Mouse (Mus musculus) thymus, adult 18-20 months (tissue): ENCODE data around the gene Spop.
A peak's percentile ranks its signal among the peaks of the same experiment; 100 is the strongest.
"Not testable (repeated sequence)": the region's sequence is repeated elsewhere in the genome, so short reads cannot be mapped to it uniquely, and the experiment has no call there.

Source experiments
- DNase-seq, 2 experiments: peaks; one replicate each; pipeline ENCODE4 v3.0.0; 2022; ENCODE audit warnings: mixed read lengths in 2 of 2

The Spop gene

DNA sequence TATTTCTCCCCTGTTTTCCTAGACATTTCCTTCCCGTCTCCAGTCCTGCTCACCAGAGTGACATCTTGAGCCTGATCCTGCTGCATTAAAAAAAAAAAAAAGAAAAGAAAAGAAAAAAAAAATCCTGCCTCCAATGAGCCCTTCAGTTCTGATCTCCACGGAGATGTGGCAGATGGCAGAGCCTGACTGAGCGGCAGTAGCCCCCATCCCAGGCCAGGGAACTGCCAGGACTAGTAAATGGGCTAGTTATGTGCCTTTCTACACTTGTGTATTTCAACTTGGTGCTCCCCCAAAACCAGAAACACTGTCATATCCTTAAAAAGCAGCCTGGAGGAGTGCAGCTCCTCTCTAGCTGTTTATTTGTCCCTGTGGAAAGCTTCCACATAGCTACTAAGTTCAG is 87.0 kb downstream of the Spop start:
- no peak for DNase-seq

DNA sequence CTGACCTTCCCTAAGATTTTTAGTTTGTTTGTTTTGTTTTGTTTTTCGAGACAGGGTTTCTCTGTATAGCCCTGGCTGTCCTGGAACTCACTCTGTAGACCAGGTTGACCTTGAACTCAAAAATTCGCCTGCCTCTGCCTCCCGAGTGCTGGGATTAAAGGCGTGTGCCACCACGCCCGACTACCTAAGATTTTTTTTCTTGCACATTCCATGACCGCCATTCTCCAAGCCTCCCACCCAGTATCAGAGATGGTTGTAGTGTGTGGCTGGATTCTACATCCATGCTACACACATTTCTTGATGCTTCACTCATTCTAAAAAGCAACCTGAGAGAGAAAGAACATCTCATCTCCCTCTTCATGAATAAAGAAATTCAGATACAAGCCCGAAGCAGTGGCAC is 87.9 kb downstream of the Spop start:
- not testable (repeated sequence) for DNase-seq

DNA sequence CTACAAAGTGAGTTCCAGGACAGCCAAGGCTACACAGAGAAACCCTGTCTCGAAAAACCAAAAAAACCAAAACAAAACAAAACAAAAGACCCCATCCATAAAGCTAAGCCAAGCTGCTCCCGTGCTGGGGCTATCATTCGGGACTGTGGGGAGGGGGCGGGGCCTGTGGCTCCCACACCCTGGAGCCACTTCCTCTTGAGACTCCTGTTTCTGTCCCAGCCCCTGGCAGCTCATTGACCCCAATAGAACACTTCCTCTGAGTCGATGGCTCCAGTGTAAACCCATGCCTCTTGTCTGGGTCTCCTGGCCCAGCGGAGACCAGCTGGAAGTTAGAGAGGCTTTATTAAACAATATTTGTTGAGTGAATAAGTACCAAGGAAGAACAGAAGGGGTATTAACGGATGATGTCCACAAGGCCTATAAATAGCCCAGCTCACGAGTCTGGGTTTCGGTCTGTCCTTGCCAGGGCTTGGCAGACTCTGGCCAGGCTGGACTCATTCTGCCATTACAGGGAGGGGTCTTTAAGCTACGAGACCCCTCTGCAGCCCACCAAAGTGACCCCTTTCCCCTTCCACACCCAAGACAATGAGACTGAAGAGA is 89.8 kb downstream of the Spop start:
- DNase-seq = no peak

DNA sequence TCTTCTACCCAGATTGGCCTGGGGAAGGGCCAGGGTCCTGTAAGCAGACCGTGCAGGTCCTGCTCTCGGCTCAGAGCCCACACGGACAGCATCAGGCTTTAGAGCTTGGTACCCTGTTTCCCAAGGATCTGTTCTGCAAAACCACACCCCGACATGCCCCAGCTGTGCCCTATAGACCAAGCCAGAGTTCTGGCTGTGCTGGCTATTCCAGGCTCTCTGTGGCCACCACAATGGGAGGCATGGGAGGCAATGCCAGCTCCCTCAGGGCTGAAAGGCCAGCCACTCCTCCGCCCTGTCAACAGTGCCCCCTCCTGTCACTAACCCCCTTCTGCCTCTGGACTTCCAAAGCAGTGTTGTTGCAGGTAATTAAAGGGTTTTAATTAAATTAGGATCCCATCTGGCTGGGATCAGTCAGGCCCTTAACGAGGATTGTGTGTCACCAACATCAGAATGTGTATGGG is 90.4 kb downstream of the Spop start:
- DNase-seq = no peak

DNA sequence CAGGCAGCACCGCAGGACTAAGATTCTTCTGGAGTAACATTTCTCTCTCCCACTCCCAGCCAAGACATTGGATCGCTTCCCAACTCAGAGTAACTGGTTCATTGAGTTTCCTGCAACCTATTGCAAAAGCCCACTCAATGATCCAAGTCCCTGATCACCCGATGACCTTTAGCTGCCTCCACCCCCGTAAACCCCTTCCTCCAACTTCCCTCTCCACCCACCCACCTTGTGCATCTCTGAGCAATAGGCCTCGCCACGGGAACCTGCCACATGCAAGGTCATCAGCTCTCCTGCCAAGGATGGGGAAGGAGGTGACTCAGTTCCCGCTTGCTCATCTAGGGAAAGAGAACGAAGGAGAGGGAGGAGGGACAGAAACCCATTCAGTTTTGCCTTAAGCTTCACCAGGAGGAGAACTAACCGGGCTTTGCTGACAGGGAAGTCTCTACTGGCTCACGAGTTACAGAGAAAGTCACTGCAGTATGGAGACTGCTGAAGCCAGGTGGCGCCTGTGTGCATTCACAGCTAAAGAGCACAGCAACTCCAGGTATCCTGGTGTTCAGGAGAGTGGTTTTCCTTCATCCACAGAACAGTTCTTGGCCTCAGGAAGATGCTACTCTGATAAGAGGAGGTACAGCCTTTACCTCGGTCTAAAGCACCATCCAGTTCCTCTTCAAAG is 93.3 kb downstream of the Spop start:
- no peak for DNase-seq

DNA sequence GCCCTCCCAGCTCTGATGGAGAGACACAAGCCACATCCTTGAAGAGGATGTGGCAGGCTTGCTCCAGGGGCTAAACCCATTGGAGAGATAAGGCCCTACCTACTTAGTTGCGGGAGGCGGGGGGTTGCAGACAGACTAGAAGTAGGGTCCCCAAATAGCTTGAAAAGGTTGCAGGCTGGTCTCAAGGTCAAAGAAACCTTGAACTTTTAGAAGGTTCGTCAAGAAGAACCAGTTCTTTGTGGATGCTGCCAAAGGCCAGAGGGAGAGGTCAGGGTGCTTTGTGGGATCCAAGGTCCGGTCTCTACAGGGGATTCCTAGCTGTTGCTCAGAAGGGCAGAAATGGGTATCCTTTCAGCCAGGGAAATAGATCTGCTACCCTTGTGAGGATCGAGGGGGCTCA is 93.9 kb downstream of the Spop start:
- DNase-seq = no peak

DNA sequence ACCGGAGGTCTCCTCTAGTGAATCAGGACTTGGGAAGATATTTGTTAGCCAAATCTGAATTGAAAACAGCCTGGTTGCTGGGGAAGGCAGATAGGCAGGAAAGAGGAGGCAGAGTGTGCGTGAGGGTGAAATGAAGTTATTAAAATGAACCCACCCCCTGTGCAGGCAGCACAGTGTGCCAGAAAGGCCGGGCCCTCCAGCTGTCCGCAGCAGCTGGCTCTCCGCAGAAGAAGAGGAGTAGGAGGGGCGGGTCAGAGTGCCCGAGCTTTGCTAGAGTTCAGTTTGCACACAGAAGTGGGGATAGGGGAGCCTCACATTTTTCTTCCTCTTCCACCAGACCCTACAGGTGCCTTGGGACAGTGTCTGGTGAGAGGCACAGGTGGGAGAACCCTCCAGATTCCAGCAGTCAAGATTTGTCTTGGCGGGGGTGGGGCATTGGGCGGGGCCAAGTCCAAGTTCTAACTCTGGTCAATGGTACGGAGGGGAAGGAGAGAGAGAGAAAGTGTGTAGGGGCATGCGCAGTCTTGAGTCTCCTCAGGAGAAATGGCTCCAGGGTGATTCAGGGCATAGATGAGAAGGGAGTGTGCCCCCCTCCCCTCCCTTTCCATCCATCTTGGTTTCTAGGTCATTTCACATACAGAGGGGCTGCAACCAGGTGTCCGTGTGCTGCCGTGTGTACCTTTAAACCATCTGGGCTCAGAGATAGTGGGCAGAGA is 94.5 kb downstream of the Spop start:
- DNase-seq = no peak

DNA sequence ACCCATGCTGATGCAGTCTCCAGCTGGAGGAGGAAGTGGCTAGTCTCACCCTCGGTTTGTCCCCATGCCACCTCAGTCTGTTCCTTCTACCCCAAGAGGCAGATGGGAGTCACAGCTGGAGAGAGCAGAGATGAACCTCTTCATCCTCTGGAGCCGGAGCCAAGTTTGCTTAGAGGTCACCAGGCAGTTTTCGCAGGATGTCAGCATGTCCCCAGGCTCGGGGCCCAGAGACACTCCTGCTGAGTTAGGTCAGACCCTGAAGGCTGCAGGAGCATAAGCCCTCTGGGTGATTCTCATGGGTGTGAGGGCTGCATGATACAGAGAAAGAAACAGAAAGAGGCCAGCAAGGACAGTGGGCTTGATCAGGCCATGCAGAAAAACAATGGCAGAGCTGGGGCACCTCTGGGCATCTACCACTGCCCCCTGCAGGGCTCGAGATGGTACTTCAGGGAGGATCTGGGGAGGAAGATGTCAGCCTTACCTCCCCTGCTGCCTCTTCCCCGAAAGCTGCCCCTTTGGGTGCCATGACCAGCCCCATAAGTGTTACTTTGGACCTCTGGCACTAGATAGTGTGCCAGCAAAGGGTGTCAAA is 95.3 kb downstream of the Spop start:
- no peak for DNase-seq

DNA sequence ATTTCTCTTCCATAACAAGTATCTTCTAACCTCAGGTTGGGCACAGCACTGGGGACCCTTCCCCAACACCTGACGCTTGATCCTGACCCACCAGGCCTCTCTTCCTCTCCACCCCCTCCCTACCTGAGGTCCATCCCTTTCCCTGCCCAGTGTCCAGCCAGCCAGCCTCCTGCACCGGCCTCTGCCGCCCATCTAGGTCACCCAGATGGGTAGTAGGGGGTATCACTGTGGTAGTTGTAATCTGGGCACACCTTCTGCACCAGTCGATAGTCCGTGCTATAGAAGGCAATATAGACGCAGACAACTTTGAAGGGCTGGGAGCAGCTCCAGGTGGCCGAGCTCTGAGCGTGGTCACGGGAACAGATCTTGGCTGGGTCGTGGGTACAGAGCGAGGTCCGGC is 96.8 kb downstream of the Spop start:
- DNase-seq = no peak

DNA sequence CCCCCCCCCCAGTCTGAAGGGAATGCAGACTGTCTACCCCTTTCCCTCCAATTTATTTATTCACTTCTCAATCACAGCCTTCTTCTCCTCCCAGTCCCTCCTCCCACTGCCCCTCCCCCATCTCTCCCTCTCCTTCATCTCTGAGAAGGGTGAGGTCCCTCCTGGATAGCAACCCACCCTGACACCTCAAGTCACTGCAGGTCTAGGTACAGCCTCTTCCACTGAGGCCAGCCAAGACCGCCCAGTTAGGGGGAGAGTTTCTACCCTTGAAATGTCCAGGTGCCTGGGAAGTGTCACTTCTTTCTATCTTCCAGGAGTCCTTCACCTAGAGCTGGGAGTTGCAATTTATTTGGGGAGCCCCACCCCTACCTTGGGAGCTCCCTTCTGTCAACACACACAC is 98.0 kb downstream of the Spop start:
- no peak for DNase-seq

DNA sequence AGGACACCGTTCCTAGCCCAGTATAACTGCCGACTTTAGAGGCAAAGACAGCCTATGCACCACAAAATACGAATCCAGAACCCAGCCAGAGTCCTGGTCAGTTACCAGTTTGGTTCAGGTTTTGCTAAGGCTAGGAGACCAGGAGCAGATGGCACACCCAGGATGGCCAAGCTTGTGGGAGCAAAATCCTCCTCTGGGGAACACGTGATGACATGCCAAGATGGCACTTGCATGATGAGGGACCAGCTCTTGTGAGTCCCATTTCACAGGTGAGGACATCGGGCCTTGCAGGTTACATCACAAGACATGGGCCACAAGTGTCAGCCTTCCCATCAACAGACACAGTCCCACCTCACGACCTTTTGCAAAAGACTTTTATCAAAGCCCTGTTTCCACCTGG is 98.5 kb downstream of the Spop start:
- DNase-seq = no peak

DNA sequence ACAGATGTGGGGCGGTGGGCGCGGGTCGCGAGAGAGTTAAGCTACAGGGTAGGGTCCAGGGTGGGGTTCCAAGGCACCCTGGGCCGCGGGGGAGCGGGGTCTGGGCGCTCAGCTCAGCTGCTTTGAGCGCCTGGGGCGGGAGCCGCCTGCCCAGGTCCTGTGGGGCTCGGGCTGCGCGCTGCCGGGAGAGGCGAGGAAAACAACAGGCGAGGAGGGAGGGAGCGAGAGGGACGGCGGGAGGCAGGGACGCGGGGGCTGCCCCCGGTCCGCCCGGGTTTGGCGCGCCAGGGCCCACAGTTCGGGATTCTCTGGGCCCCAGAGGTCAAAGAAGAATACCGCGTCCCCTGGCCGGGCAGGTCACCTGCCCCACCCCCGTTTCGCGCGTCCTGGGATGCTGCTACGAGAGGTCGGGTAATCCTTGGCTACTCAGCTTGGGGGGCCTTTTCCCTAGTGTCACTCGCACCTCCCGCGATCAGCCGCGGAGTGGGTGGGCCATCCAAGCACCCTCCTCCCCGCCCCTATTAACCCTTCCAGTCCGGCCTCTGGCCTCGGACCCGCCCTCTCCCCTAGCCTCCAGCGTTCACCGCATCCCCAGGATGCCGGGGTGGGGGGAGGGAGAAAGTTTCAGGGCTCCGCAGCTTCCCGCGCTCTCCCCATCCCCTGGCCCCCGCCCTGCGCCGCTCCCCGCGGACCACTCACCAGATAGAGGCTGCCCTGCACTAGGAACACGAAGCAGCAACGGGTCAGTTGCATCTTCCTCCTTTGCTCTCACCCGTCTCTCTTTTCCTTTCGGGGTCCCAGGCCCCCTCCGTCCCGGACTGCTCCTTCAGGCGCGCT is 99.8 kb downstream of the Spop start:
- DNase-seq = no peak

DNA sequence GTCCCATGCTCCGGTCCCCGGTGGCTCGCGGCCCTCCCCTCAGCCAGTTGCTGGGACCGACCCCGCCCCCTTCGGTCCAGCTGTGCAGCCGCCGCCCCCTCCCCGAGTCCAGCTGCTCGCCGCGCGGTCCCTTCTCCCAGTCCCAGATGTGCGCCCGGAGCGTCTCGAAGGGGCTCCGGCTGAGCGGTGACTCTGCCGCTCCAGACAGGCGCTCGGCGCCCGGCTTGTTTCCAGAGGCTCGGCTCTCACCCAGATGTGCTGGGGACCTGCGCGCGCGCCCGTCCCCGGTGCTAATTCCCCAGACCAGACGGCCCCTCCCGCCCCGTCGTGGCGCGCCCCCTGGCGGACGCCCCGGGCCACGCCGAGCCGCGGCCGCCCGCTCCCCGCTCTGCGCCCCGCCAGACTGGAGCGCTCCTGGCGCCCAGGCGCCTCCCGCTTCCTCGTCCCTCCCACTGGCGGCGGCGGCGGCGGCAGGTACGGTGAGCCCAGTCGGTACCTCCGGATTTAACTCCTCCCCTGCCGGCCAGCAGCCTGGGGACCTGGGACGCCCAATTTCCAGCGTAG is 100.5 kb downstream of the Spop start, which contains the start of gene Nxph3:
TSS of gene Nxph3 (minus strand) at position 273 of the 564 bp plus-strand sequence.
- DNase-seq = peak; percentile 24

DNA sequence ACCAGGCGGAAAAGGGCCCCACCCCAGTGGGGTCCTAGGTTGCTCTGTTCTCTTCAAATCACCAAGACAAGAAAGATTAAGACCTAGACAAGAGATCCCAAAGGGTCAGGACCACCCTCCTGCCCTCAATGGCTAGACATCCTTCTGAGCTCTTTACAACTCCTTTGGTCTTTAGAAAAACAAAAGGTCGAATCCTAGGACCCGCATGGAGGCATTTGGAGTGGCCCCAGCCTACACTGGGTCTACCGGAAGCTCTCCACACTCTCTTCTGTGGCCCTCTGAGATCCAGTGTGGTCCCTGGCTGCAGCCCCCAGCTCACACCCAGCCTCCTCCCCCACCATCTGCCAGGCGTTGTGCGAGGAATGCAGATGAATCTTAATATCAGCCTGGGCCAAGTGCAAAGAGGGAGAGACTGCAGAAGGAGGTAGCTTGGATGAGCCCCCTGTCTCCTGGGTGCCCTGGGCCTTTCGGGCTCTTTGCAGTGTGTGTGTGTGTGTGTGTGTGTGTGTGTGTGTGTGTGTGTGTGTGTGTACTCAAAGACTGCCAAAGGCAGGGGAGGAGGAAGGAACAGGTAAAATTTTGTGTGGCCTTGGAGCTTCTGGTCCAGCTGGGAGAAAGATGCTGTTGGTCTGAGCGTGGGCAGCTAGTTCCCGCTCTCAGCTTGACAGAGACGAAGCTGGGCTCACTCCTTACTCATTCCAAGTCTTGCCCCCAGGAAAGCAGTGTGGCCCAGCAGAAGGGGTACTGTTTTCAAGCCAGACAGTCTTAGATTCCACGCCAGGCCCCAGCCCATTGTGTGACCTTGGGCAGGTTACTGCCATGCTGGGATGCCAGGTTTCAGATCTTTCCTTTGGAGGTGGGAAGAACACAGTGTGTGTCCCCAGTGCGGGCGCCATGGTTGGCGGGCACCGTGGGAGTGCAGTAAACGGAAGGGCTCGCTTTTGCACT is 101.8 kb downstream of the Spop start:
- DNase-seq = no peak

DNA sequence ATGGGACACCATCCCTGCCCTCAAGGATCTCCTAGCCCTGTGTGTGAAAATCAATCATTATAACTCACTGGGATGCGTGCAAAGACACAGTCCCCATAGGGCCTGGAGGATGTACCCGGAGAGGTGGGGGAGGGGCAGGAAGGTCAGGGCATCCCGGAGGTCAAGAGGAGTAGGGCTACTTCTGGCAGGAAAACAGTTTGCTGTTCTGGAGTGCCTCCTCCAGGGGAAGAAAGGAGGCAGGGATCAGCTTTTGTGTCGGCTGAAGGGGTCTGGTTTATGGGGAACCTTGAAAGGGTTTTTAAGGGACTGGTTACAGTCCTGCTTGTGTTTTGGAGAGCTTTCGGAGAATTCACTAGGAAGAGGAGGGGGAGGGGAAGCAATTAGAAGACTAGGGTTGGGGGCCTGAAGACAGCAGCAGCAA is 102.6 kb downstream of the Spop start:
- DNase-seq = no peak

DNA sequence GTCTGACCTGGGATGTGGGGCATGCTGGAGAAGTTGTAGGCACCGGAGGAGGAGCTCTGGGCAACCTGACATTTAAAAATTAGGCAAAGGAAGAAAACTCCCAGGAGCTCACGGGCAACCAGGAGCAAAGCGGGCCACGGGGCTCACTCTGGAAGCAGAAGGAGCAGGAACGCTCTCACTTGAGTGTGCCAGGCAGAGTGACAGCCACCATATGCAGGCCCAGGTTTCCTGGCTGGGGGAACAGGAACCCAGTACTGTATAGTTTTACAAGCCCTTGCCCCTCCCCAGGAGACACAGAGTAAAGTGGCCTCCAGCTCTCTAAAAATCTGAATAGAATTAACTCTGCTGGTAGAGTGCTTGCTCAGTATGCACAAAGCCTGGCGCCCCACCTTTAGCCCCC is 103.3 kb downstream of the Spop start:
- DNase-seq = no peak

DNA sequence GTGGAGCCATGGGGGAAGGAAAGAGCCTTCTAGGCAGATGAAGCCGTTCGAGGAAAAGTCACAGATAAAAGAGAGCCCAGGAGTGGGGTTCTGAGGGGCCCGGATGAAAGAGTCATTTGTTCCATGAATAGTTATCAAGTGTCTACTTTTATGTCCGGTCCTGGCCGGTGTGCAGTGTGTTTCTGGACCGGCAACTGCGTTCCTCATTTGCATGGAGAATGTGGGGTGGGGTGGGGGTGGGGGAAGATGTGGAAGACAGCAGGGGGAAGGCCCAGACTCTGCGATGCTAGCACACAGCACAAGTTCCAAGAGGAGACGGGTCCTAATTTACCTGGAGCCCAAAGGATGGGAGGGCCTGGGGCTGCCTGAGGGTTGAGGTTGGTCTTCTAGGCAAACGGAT is 105.4 kb downstream of the Spop start:
- no peak for DNase-seq

DNA sequence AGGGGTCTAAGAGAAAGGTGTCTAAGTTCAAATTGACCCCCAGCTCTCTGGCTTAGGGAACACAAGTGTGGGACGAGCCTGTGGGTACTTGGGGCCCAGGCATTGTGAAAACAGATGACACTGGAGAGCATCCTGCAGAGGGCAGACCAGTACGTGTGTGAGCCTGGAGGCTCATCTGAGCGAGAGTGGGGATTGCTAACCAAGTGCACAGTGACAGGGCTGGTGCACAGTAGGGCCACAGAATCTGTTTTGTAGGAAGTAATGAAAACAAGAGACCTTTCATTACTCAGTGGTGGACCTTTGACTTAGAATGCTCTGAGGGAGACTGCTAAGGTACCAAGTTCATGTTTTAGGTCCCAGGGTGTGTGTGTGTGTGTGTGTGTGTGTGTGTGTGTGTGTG is 106.1 kb downstream of the Spop start:
- DNase-seq = no peak

DNA sequence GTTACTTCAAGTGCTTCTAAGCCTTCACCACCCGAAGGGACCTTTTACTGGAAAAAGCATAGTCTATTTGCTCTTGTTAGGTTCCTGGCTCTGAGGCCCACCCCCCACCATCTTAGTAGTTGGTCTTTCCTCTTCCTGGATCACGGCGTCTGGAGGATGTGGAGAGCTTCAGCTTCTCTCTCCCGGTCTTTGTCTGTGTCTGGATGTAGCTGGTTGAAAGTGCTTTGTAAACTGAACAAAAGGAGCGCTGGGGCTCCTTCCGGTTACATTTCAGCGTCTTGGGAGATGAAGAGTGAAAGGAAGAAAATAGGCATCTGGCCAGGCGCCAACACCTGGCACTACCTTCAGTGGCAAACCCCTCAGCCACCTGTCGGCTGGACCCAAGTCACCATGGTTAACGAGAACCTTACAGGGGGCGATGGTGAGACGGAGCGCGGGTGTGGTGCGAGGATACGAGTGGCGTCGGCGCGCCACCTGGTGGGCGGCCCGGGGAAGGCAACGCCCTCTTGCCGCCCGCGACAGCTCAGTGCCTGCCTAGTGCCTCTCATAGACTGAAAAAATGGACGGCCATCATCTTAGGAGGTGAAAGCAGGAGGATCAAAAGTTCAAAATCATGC is 106.7 kb downstream of the Spop start:
- peak; percentile 67 to 74 for DNase-seq

DNA sequence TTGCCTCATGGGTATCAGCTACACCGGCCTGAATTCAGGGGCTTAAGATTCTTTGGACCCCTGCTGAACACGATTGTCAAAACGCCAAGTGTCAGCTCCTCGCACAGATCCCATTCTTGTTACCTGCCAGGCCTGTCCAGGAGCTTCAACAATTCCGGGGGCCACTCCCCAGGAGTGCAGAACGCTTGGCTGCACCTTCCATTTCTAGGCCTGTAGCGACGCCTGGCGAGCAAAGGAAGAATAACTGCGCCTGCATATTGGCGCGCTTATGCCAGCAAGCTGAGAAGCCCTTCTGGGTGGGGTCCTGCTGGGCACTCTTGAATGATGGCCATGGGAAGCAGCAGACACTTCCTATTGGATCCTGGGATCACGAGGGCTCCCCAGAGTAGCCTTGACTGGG is 107.7 kb downstream of the Spop start:
- DNase-seq = peak; percentile 41 to 51

DNA sequence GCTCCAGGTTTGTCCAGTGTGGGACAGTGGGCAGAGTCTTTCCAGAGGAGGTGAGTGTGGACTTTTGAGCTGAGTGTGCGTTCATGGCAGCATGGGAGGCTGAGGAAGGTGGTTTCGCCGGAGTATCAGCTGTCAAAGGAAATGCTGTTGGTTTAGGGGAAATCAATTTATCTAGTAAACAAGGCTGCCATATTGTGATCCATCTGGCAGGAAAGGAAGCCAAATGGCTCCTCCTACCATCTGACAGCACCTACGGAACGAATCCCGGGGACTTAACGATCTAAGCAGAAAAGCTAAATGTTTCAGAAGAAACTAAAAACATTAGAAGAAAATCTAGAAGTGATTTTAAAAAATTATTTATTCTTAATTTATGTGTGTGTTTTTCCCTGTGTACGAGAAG is 113.4 kb downstream of the Spop start:
- DNase-seq = no peak
